Mouse (Mus musculus): ENCODE data around the gene Rspry1.

Gene Rspry1

DNA sequence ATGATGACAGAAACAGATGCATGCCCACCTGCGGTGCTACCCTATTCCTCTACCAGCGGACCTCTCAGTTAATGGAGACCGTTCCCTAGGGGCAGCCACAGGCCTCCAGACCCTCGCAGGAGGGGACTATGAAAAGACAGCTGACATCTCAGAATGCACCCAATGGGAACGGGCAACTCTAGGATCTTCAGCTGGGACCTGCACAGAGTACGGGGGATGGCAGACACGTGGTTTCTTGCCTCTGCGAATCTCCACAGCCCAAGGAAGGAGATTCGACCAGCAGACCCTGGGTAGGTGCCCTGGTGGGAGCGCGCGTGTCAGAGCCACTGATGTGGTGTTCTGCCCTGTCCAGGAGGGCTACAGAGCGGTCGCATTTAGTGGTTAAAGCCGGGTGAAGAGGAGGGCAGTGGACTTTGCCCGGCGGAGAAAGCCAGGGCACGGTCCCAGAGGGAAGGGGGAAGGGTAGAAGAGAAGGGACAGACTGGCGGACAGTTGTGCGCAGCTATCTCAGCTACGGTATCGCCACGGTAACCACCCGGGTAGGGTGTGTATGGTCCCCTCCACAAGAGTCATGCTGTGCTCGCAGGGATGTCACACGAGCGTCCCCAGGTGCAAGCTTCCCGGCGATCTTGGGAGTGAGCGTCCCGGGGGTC, 93.7 kb downstream of the Rspry1 start:
- WGBS = 5% methylated on average over 31 of the region's 31 CpGs

GRCm38 (mm10) chr8:94695994-94696384, 94.3 kb downstream of the Rspry1 start, which contains the start of gene Pllp:
Gene Pllp, minus strand, starts transcription at chr8:94696278.
- WGBS = 1% methylated on average over 41 of the region's 41 CpGs

DNA sequence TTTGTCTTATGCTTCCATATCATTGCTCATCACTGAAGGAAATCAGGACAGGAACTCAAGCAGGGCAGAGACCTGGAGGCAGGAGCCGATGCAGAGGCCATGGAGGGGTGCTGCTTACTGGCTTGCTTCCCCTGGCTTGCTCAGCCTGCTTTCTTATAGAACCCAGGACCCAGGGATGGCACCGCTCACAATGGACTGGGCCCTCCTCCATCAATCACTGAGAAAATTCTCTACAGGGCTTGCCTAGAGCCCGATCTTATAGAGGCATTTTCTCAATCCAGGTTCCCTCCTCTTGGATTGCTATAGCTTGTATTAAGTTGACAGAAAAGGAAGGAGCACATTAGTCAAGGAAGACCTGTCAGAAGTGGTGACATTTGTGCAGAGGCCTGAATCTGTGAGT, 94.8 kb downstream of the Rspry1 start:
- 74% methylated on average over 3 of the region's 3 CpGs for WGBS

GRCm38 (mm10) chr8:94697956-94698355, 96.2 kb downstream of the Rspry1 start:
- WGBS = 85% methylated on average over 6 of the region's 6 CpGs

- 48% methylated on average over 16 of the region's 16 CpGs for WGBS
These were observed 97.6 kb downstream of the Rspry1 start for GRCm38 (mm10) chr8:94699366-94699765.

DNA sequence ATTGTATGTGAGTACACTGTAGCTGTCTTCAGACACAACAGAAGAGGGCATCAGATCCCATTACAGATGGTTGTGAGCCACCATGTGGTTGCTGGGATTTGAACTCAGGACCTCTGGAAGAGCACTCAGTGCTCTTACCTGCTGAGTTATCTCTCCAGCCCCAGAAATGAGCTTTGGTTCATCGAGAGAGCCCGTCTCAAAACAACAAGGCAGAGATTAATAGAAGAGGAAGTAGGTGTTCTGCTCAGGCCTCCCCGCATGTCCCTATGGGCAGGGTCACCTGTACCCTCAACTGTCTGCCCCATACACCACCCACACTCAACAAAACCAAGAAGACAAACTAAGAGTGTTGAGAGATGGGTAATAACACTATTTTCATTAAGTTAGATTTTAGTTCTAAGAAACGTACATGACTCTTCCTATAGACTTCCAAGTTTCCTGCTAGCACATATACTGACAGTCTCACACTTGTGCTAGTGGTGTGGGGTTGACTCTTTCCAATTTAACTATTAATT, 98.7 kb downstream of the Rspry1 start:
- WGBS = 89% methylated on average over 4 of the region's 4 CpGs

DNA sequence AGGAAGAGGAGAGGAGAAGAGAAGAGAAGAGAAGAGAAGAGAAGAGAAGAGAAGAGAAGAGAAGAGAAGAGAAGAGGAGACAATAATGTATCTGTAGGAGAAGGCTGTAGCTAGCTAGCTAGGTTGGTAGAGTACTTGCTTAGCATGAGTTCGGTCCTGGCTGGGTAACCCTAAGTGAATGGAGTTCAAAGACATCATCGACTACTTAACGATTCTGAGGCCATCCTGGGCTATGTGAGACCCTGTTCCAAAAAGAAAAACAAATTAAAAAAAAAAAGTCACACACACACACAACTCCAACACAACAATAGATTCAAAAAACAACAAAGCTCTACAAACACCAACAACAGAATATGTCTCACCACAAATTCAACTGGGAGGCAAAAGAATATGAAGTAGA, 100.4 kb downstream of the Rspry1 start:
- WGBS = 63% methylated on average over 3 of the region's 3 CpGs

DNA sequence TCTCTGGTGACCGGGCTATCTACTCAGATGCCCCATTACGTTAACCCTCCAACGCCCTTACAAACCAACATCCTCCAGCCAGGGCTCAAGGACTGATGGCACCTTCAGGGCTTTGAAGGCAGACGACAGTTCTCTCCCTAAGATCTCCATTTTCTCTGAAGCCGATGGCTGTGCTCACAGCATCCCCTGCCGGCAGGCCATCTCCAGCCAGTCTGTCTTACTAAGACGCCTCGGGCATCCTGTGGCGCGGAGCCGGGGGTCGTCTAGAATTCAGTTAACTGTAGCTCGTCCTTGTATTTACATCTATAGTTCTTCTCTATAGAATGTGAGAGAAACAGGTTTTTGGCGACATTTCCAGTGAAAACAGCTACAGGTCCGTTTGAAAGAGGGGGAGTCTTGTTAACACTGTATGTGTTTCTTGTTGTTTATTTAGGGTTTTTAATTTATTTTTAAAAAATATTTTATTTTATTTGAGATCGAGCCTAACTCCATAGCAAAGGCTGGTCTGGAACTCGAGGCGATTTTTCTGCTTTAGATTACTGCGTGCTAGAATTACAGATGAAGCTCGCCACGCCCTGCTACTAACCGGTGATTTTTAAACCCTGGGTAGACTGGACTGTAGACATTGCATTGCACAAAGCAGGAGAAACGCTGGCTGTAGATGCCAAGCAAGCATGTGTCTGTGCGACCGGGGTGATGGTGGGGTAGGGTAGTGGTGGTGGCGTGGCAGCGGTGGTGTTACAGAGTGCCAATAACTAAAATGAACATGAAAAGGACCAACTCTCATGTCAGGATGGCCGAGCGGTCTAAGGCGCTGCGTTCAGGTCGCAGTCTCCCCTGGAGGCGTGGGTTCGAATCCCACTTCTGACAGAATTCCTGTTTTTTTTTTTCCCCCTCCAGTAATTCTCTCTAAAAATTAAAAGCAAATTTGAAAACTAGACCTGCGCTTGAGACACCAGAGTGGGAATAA, 101.4 kb downstream of the Rspry1 start:
- WGBS = under 1% methylated on average over 35 of the region's 35 CpGs

DNA sequence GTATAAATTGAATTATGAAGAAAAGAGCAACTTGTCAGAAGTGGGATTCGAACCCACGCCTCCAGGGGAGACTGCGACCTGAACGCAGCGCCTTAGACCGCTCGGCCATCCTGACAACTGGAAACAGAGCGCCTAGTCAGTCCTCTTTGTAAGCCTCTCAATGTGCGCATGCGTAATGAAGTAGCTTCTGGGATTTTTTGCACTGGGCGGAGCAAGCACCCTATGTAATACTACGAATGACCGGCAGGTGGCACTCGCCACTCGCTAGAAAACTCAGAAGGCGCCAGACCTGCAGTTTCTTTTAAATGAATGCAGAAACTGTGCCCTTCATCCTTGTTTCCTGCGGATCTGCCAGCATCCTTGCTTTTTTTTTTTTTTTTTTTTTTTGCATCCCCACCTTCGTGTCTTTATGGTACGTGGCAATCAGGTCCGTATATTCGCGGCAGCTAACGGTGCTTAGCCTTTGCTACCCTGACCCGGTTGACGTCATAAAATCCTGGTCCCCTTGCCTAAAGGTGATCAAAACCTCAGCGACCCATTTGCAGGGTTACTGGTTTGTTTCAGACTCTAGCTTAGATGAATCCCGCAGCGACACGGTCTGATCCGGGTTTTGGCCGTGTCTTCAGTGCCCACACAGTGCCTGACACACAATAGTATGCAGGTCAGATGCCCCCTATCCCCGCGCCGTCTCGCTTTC, 102.4 kb downstream of the Rspry1 start:
- WGBS = 1% methylated on average over 35 of the region's 35 CpGs

GRCm38 (mm10) chr8:94704669-94704984, 102.9 kb downstream of the Rspry1 start:
- 8% methylated on average over 9 of the region's 9 CpGs for WGBS

GRCm38 (mm10) chr8:94705581-94706245, 104.0 kb downstream of the Rspry1 start:
- WGBS = 83% methylated on average over 10 of the region's 10 CpGs

DNA sequence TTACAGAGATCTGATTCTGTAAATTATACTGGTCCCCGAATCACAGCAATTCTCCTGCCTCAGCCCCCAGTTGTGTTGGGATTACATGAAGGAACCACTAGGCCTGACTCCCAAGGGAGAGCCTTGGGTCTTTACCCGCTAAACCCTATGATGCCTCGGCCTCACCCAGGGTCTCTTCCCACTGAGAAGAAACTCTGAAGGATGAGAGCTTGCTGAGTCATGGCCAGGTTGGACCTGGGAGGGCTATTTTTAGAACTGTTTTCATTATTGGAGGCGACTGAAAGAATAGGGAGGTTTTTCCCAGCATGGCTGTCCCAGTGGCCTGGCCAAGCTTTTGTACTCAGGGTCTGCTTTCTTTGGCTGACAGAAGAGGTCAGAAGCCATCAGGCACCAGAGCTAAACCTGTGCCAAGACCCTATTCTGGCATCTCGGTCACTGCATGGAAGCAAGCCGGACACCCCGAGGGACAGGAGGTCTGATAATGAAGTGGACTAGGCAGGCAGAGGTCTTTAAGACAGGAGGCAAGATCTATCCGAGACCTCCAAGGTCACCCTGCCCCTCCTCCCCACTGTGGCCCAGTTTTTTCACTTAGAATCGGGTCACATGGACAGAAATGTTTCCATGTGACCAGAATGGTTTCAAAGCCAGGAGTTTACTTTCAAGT, 105.1 kb downstream of the Rspry1 start:
- 63% methylated on average over 9 of the region's 9 CpGs for WGBS
